Mouse (Mus musculus) CD4-positive helper T cell, adult 2 months (primary cell): ENCODE measurements at regions not wholly inside any gene's neighbourhood (a gene's known extent, or its start where the extent isn't known, plus 50 kb on each side); places are given as distances from the start of the nearest gene placed in this dataset.
A peak's percentile ranks its signal among the peaks of the same experiment; 100 is the strongest.

Experiments
- DNase-seq: peaks from one replicate; pipeline ENCODE4 v3.0.0-alpha.2; 2012; ENCODE audit warnings: low read depth, missing footprints, low spot score

- peak; percentile 17 for DNase-seq
Observed at GRCm38 (mm10) chr19:15649368-15649767, 297.8 kb downstream of the Psat1 start.

- DNase-seq = no peak
Observed at GRCm38 (mm10) chr19:15647313-15647712, 299.8 kb downstream of the Psat1 start.

GRCm38 (mm10) chr19:15644786-15645185, 302.4 kb downstream of the Psat1 start:
- no peak for DNase-seq

GRCm38 (mm10) chr19:15617233-15617915, 329.8 kb downstream of the Psat1 start:
- DNase-seq = peak; percentile 7

- no peak for DNase-seq
Observed at GRCm38 (mm10) chr19:15614648-15615561, 332.2 kb downstream of the Psat1 start.

GRCm38 (mm10) chr19:15611137-15611758, 335.9 kb downstream of the Psat1 start:
- no peak for DNase-seq

GRCm38 (mm10) chr19:15606440-15606839, 340.7 kb downstream of the Psat1 start:
- no peak for DNase-seq

GRCm38 (mm10) chr19:15592821-15593220, 354.3 kb downstream of the Psat1 start:
- DNase-seq = no peak

- DNase-seq = no peak
Observed at GRCm38 (mm10) chr19:15583782-15584693, 363.1 kb downstream of the Psat1 start.

GRCm38 (mm10) chr19:15583106-15583781, 363.9 kb downstream of the Psat1 start:
- no peak for DNase-seq

GRCm38 (mm10) chr19:15571204-15571603, 375.9 kb downstream of the Psat1 start:
- no peak for DNase-seq

GRCm38 (mm10) chr19:15561511-15561910, 385.6 kb downstream of the Psat1 start:
- no peak for DNase-seq

- no peak for DNase-seq
Observed at GRCm38 (mm10) chr19:15553953-15554352, 393.2 kb downstream of the Psat1 start.

GRCm38 (mm10) chr19:15517853-15518252, 429.3 kb downstream of the Psat1 start:
- no peak for DNase-seq

GRCm38 (mm10) chr19:15516566-15517305, 430.4 kb downstream of the Psat1 start:
- DNase-seq = no peak

GRCm38 (mm10) chr19:15513197-15513596, 433.9 kb downstream of the Psat1 start:
- DNase-seq = no peak

- no peak for DNase-seq
Observed at GRCm38 (mm10) chr19:15510395-15510794, 436.7 kb downstream of the Psat1 start.

GRCm38 (mm10) chr19:15502985-15503354, 444.2 kb downstream of the Psat1 start:
- DNase-seq = no peak

GRCm38 (mm10) chr19:15502315-15502984, 444.7 kb downstream of the Psat1 start:
- DNase-seq = no peak
